Mouse (Mus musculus) olfactory bulb, adult 2 months (tissue): Measurements from ENCODE around the gene Eef1akmt4. TPM values are rescaled to one million over a fixed set of nuclear protein-coding genes. Genes with fewer than 3 reads are reported as not detected.

Source experiments
- H3K27ac ChIP-seq: fragments of 200-500 bp; 2 replicates; pipeline ENCODE4 v1.5.1; 2012; ENCODE audit warnings: low read depth, low read length; ENCODE audit not compliant: insufficient read depth
- H3K4me1 ChIP-seq: fragments of 200-500 bp; 2 replicates; pipeline ENCODE4 v1.6.1; 2012; ENCODE audit warnings: low read length; ENCODE audit not compliant: control insufficient read depth, insufficient read depth
- H3K4me3 ChIP-seq: fragments of 200-500 bp; 2 replicates; pipeline ENCODE4 v1.5.1; 2012; ENCODE audit warnings: mild to moderate bottlenecking, low read depth, low read length, moderate library complexity; ENCODE audit not compliant: insufficient read depth
- CTCF ChIP-seq: fragments of 200-500 bp; IDR thresholded peaks from 2 replicates; pipeline ENCODE4 v1.5.1; 2012; ENCODE audit warnings: low read depth, mild to moderate bottlenecking, low read length, moderate library complexity; ENCODE audit not compliant: insufficient read depth
- POLR2A ChIP-seq: fragments of 200-500 bp; IDR thresholded peaks from 2 replicates; pipeline ENCODE4 v1.6.1; 2012; ENCODE audit warnings: mild to moderate bottlenecking, low read depth, low read length, moderate library complexity; ENCODE audit not compliant: insufficient read depth
- WGBS: fragments of 180-500 bp; shearing (Covaris S2); methylation state at CpG from one replicate; pipeline ENCODE4 v1.1.7; 2018; 5-methylcytosine and 5-hydroxymethylcytosine counted together
- polyA plus RNA-seq: library from polyadenylated mRNA; stranded (reverse); fragments of >200 nt; gene quantifications from 2 replicates; pipeline ENCODE4 v1.2.4, GENCODE M21; 2012; ENCODE audit warnings: low replicate concordance; ENCODE audit not compliant: missing spikeins, insufficient read depth, insufficient read length

Eef1akmt4 gene
- polyA plus RNA-seq, 1 experiment = not detected

- TF ChIP-seq POLR2A (no peak), CTCF (no peak)
- H3K27ac ChIP-seq = no peak overlapping the region
- WGBS = 90% methylated on average over 4 of the region's 4 CpGs
- peaks cover 3% of the 10 kb centered on the region; the same call in 1 of the 2 replicates for H3K4me1 ChIP-seq
- no peak overlapping the region for H3K4me3 ChIP-seq
These were observed 15.7 kb upstream of the Eef1akmt4 start for GRCm38 (mm10) chr16:20595737-20596136.

GRCm38 (mm10) chr16:20596687-20597441 lies 14.5 kb upstream of the Eef1akmt4 start:
- 76% methylated on average over 7 of the region's 7 CpGs for WGBS
- H3K4me1 ChIP-seq = no peaks in the 10 kb centered on the region
- no peak for TF ChIP-seq CTCF
- TF ChIP-seq POLR2A = no peak
- H3K27ac ChIP-seq = no peak overlapping the region
- H3K4me3 ChIP-seq = no peak overlapping the region

GRCm38 (mm10) chr16:20600511-20600910 lies 10.9 kb upstream of the Eef1akmt4 start:
- WGBS = 61% methylated on average over 5 of the region's 5 CpGs
- H3K4me1 ChIP-seq = no peaks in the 10 kb centered on the region

GRCm38 (mm10) chr16:20604705-20605104 lies 6.7 kb upstream of the Eef1akmt4 start:
- no peak overlapping the region for H3K4me3 ChIP-seq
- no peaks in the 10 kb centered on the region for H3K4me1 ChIP-seq
- whole genome bisulfite sequencing = 32% methylated on average over 9 of the region's 9 CpGs
- H3K27ac ChIP-seq = no peak overlapping the region
- TF ChIP-seq POLR2A = no peak
- TF ChIP-seq CTCF = no peak

More at GRCm38 (mm10) chr16:20600511-20600910, 10.9 kb upstream of the Eef1akmt4 start:
- TF ChIP-seq CTCF (no peak), POLR2A (no peak)
- no peak overlapping the region for H3K27ac ChIP-seq
- H3K4me3 ChIP-seq = no peak overlapping the region

GRCm38 (mm10) chr16:20610501-20611356 lies 664 bp upstream of the Eef1akmt4 start:
- peak; percentile 94 for TF ChIP-seq POLR2A
- TF ChIP-seq CTCF = no peak
- Histone ChIP-seq H3K4me3 (peak overlapping the region; percentile 93), H3K4me1 (no peaks in the 10 kb centered on the region), H3K27ac (peak overlapping the region; percentile 72)
- WGBS = under 1% methylated on average over 28 of the region's 28 CpGs

GRCm38 (mm10) chr16:20619541-20620398 lies 8.4 kb downstream of the Eef1akmt4 start:
- peak overlapping the region; percentile 77 for H3K4me3 ChIP-seq
- TF ChIP-seq CTCF (no peak), POLR2A (no peak)
- peaks cover 19% of the 10 kb centered on the region for H3K4me1 ChIP-seq
- no peak overlapping the region for H3K27ac ChIP-seq
- 1% methylated on average over 81 of the region's 83 CpGs for WGBS

GRCm38 (mm10) chr16:20620399-20620735 lies 9.0 kb downstream of the Eef1akmt4 start:
- Histone ChIP-seq H3K4me1 (peaks cover 19% of the 10 kb centered on the region), H3K4me3 (peak overlapping the region; percentile 77), H3K27ac (no peak overlapping the region)
- TF ChIP-seq CTCF = no peak
- TF ChIP-seq POLR2A = no peak; the same call in 1 of the 2 replicates
- WGBS = under 1% methylated on average over 9 of the region's 9 CpGs

- WGBS = under 1% methylated on average over 32 of the region's 32 CpGs
- Histone ChIP-seq H3K4me3 (peak overlapping the region; percentile 77), H3K27ac (0 out of 2 replicates have a peak overlapping the region, but pooled peaks have one; percentile 20), H3K4me1 (peaks cover 19% of the 10 kb centered on the region)
- no peak for TF ChIP-seq CTCF
- no peak for TF ChIP-seq POLR2A
These were observed 9.4 kb downstream of the Eef1akmt4 start for GRCm38 (mm10) chr16:20620751-20621190.
